In genomic region chr9:58859080-58859635, GRCm38 (mm10) we compare ENCODE assay signal across 11 mouse cellular contexts. TPM values are rescaled to one million over a fixed set of nuclear protein-coding genes. Genes with fewer than 3 reads are reported as not detected.
DNase-seq lines count a peak whose midpoint lies in the region; ATAC-seq lines count a peak whose summit lies in the region.
"Had no signal": no experiment of that assay in that cellular context is flagged by ENCODE, and none has a peak within 500 bp of the region (broad histone marks: within the 10 kb centered on the region; RNA-seq: fewer than 3 reads in every experiment).

No protein-coding gene starts in this region.

- no peak for ATAC-seq in forebrain, embryonic 16.5 days
- ATAC-seq in midbrain, embryonic 16.5 days, result no peak
- no peak for ATAC-seq in hindbrain, embryonic 15.5 days (ENCODE audit: low FRiP score, low read depth)

- H3K4me2 ChIP-seq in forebrain, embryonic 16.5 days (ENCODE audit: low read length), result no peak overlapping the region
- no peak overlapping the region for H3K4me2 ChIP-seq in midbrain, embryonic 16.5 days (ENCODE audit: low read length)
- 0 out of 2 replicates have a peak overlapping the region, but pooled peaks have one; percentile 1 for H3K4me2 ChIP-seq in hindbrain, embryonic 15.5 days

- DNase-seq in forebrain, embryonic 10.5 days (ENCODE audit: extremely low spot score, low spot score), result no peak
- DNase-seq in midbrain, embryonic 10.5 days (ENCODE audit: low spot score), result peak; percentile 33
- peak; percentile 45 for DNase-seq in retina, postnatal 1 day
- DNase-seq in frontal cortex, adult 2 months (ENCODE audit: extremely low spot score in 1 of 2, low spot score in 1 of 2), result no peak
- no peak for DNase-seq in lung, postnatal 14 days
- DNase-seq: lung, postnatal 36 days; right cerebral cortex, postnatal 25 days had no signal

- WGBS in forebrain, embryonic 10.5 days, result 27% methylated on average over 30 of the region's 30 CpGs
- 38% methylated on average over 30 of the region's 30 CpGs for WGBS in forebrain, embryonic 16.5 days
- 38% methylated on average over 30 of the region's 30 CpGs for WGBS in midbrain, embryonic 10.5 days
- WGBS in midbrain, embryonic 16.5 days, result 38% methylated on average over 30 of the region's 30 CpGs
- WGBS in hindbrain, embryonic 15.5 days, result 43% methylated on average over 30 of the region's 30 CpGs

- peaks cover 31% of the 10 kb centered on the region for H3K27me3 ChIP-seq in forebrain, embryonic 10.5 days (ENCODE audit: poor library complexity, severe bottlenecking)
- no peaks in the 10 kb centered on the region for H3K27me3 ChIP-seq in forebrain, embryonic 16.5 days (replicated peaks; ENCODE audit: control insufficient read depth, insufficient read depth, low read length)
- H3K27me3 ChIP-seq in midbrain, embryonic 10.5 days (ENCODE audit: low read depth, poor library complexity, severe bottlenecking), result peaks cover 29% of the 10 kb centered on the region
- H3K27me3 ChIP-seq in midbrain, embryonic 16.5 days (ENCODE audit: control insufficient read depth, insufficient read depth, low read depth, low read length), result no peaks in the 10 kb centered on the region
- H3K27me3 ChIP-seq in hindbrain, embryonic 15.5 days, result no peaks in the 10 kb centered on the region

- H3K9ac ChIP-seq in forebrain, embryonic 16.5 days (replicated peaks; ENCODE audit: low read depth, low read length), result no peak overlapping the region
- H3K9ac ChIP-seq in midbrain, embryonic 16.5 days (ENCODE audit: low read depth, low read length), result no peak overlapping the region
- no peak overlapping the region for H3K9ac ChIP-seq in hindbrain, embryonic 15.5 days

- H3K9me3 ChIP-seq in forebrain, embryonic 10.5 days, result no peaks in the 10 kb centered on the region
- H3K9me3 ChIP-seq in forebrain, embryonic 16.5 days (ENCODE audit: control insufficient read depth, low read length), result no peaks in the 10 kb centered on the region
- no peaks in the 10 kb centered on the region for H3K9me3 ChIP-seq in midbrain, embryonic 10.5 days (replicated peaks)
- H3K9me3 ChIP-seq in midbrain, embryonic 16.5 days (replicated peaks; ENCODE audit: control insufficient read depth, low read length, poor library complexity, severe bottlenecking), result no peaks in the 10 kb centered on the region
- no peaks in the 10 kb centered on the region for H3K9me3 ChIP-seq in hindbrain, embryonic 15.5 days

- peak overlapping the region; percentile 43 for H3K4me3 ChIP-seq in forebrain, embryonic 10.5 days
- H3K4me3 ChIP-seq in forebrain, embryonic 16.5 days (replicated peaks; ENCODE audit: low read length), result no peak overlapping the region
- peak overlapping the region; percentile 40 for H3K4me3 ChIP-seq in midbrain, embryonic 10.5 days
- no peak overlapping the region for H3K4me3 ChIP-seq in midbrain, embryonic 16.5 days (ENCODE audit: low read depth, low read length)
- H3K4me3 ChIP-seq in hindbrain, embryonic 15.5 days, result no peak overlapping the region
- H3K4me3 ChIP-seq: erythroblast, embryonic 14.5 days had no signal

- H3K4me1 ChIP-seq in forebrain, embryonic 10.5 days, result peaks cover 39% of the 10 kb centered on the region
- peaks cover 6% of the 10 kb centered on the region; the same call in 1 of the 2 replicates for H3K4me1 ChIP-seq in forebrain, embryonic 16.5 days (replicated peaks; ENCODE audit: control insufficient read depth, insufficient read depth, low read length)
- H3K4me1 ChIP-seq in midbrain, embryonic 10.5 days, result peaks cover 39% of the 10 kb centered on the region
- peaks cover 6% of the 10 kb centered on the region; the same call in 1 of the 2 replicates for H3K4me1 ChIP-seq in midbrain, embryonic 16.5 days (ENCODE audit: control insufficient read depth, insufficient read depth, low read length)
- H3K4me1 ChIP-seq in hindbrain, embryonic 15.5 days (replicated peaks), result peaks cover 11% of the 10 kb centered on the region

- H3K27ac ChIP-seq in forebrain, embryonic 10.5 days, result peak overlapping the region; percentile 53
- no peak overlapping the region for H3K27ac ChIP-seq in forebrain, embryonic 16.5 days (ENCODE audit: low read length)
- peak overlapping the region; percentile 49; the same call in 1 of the 2 replicates for H3K27ac ChIP-seq in midbrain, embryonic 10.5 days (replicated peaks)
- H3K27ac ChIP-seq in midbrain, embryonic 16.5 days (ENCODE audit: low read length), result no peak overlapping the region
- no peak overlapping the region for H3K27ac ChIP-seq in hindbrain, embryonic 15.5 days (replicated peaks)

- H3K36me3 ChIP-seq in forebrain, embryonic 10.5 days (replicated peaks), result no peaks in the 10 kb centered on the region
- no peaks in the 10 kb centered on the region; the same call in 1 of the 2 replicates for H3K36me3 ChIP-seq in forebrain, embryonic 16.5 days (ENCODE audit: control insufficient read depth, insufficient read depth)
- peaks cover 20% of the 10 kb centered on the region for H3K36me3 ChIP-seq in midbrain, embryonic 10.5 days
- peaks cover 21% of the 10 kb centered on the region for H3K36me3 ChIP-seq in midbrain, embryonic 16.5 days (ENCODE audit: control insufficient read depth, insufficient read depth, low read length)
- peaks cover 19% of the 10 kb centered on the region for H3K36me3 ChIP-seq in hindbrain, embryonic 15.5 days

RNA-seq across cellular contexts. Expression of gene Hcn4, which starts 35.9 kb away (rescaled TPM):
- polyA plus RNA-seq in forebrain, embryonic 10.5 days (2016; fragmentation: Nextera tagmentation; extraction: Ambion mirVana), result 0.17 and 0.30 TPM in 2 replicates
- polyA plus RNA-seq in forebrain, embryonic 16.5 days (2015; fragmentation: Nextera tagmentation; extraction: Ambion mirVana), result 2.1 and 2.8 TPM in 2 replicates
- polyA plus RNA-seq in midbrain, embryonic 10.5 days (2016; fragmentation: Nextera tagmentation; extraction: Ambion mirVana), result 0.42 and 0.65 TPM in 2 replicates
- 3.0 and 3.5 TPM in 2 replicates for polyA plus RNA-seq in midbrain, embryonic 16.5 days (2015; fragmentation: Nextera tagmentation; extraction: Ambion mirVana)
- 3.8 and 4.3 TPM in 2 replicates for polyA plus RNA-seq in hindbrain, embryonic 15.5 days (2015; fragmentation: Nextera tagmentation; extraction: Ambion mirVana)
- 5.8 and 6.2 TPM in 2 replicates for polyA plus RNA-seq in frontal cortex, adult 2 months (2012; rRNA removed)
- polyA plus RNA-seq: erythroblast, embryonic 14.5 days had no signal

Comparison
In these comparisons a context has a peak if more than half of its experiments do, and no peak if none do; other contexts are left out.
1. H3K27ac ChIP-seq: peak in forebrain, embryonic 10.5 days (single experiment) and midbrain, embryonic 10.5 days (single experiment); none in forebrain, embryonic 16.5 days (single experiment), midbrain, embryonic 16.5 days (single experiment) and hindbrain, embryonic 15.5 days (single experiment).
2. H3K4me3 ChIP-seq: peak in forebrain, embryonic 10.5 days (single experiment) and midbrain, embryonic 10.5 days (single experiment); none in forebrain, embryonic 16.5 days (single experiment), midbrain, embryonic 16.5 days (single experiment) and hindbrain, embryonic 15.5 days (single experiment).
3. DNase-seq: peak in midbrain, embryonic 10.5 days (single experiment) and retina, postnatal 1 day (single experiment); none in forebrain, embryonic 10.5 days (single experiment), frontal cortex, adult 2 months (0 of 2) and lung, postnatal 14 days (single experiment).